Mouse (Mus musculus): ENCODE data around the gene Jsrp1. TPM values are rescaled to one million over a fixed set of nuclear protein-coding genes. Genes with fewer than 3 reads are reported as not detected.

The Jsrp1 gene
- polyA plus RNA-seq, 1 experiment = not detected

- Histone ChIP-seq H3K4me1 (ENCODE audit: control insufficient read depth, insufficient read depth, insufficient read length, low read length) (peaks cover 15% of the 10 kb centered on the region), H3K36me3 (ENCODE audit: control insufficient read depth, insufficient read depth, low read length) (no peaks in the 10 kb centered on the region), H3K4me3 (ENCODE audit: low read depth, low read length) (no peak overlapping the region), H3K27ac (ENCODE audit: insufficient read depth, low read depth, low read length) (no peak overlapping the region), H3K27me3 (ENCODE audit: control insufficient read depth, insufficient read depth, low read length) (peaks cover 16% of the 10 kb centered on the region)
- WGBS = 11% methylated on average over 20 of the region's 20 CpGs
- TF ChIP-seq CTCF (IDR thresholded peaks at IDR 0.05; ENCODE audit: extremely low read depth, insufficient read length, insufficient replicate concordance, low read depth, low read length) = no peak
- no peak for TF ChIP-seq POLR2A (IDR thresholded peaks at IDR 0.05; ENCODE audit: low read depth, low read length)
Measured at GRCm38 (mm10) chr10:80810084-80810483, 3.2 kb downstream of the Jsrp1 start.

- H3K4me1 ChIP-seq (ENCODE audit: control insufficient read depth, insufficient read depth, insufficient read length, low read length) = peaks cover 15% of the 10 kb centered on the region
- peaks cover 16% of the 10 kb centered on the region for H3K27me3 ChIP-seq (ENCODE audit: control insufficient read depth, insufficient read depth, low read length)
- 17% methylated on average over 18 of the region's 18 CpGs for WGBS
- peaks cover 9% of the 10 kb centered on the region for H3K36me3 ChIP-seq (ENCODE audit: control insufficient read depth, insufficient read depth, low read length)
- TF ChIP-seq CTCF (IDR thresholded peaks at IDR 0.05; ENCODE audit: extremely low read depth, insufficient read length, insufficient replicate concordance, low read depth, low read length) = no peak
- no peak for TF ChIP-seq POLR2A (IDR thresholded peaks at IDR 0.05; ENCODE audit: low read depth, low read length)
- no peak overlapping the region for H3K4me3 ChIP-seq (ENCODE audit: low read depth, low read length)
- no peak overlapping the region for H3K27ac ChIP-seq (ENCODE audit: insufficient read depth, low read depth, low read length)
Measured at GRCm38 (mm10) chr10:80808985-80809632, 4.2 kb downstream of the Jsrp1 start.

GRCm38 (mm10) chr10:80808099-80808984, 5.0 kb downstream of the Jsrp1 start:
- Histone ChIP-seq H3K27me3 (ENCODE audit: control insufficient read depth, insufficient read depth, low read length) (peaks cover 16% of the 10 kb centered on the region), H3K4me3 (ENCODE audit: low read depth, low read length) (no peak overlapping the region), H3K36me3 (ENCODE audit: control insufficient read depth, insufficient read depth, low read length) (peaks cover 16% of the 10 kb centered on the region), H3K27ac (ENCODE audit: insufficient read depth, low read depth, low read length) (no peak overlapping the region), H3K4me1 (ENCODE audit: control insufficient read depth, insufficient read depth, insufficient read length, low read length) (peaks cover 15% of the 10 kb centered on the region)
- TF ChIP-seq CTCF (IDR thresholded peaks at IDR 0.05; ENCODE audit: extremely low read depth, insufficient read length, insufficient replicate concordance, low read depth, low read length) (no peak), POLR2A (IDR thresholded peaks at IDR 0.05; ENCODE audit: low read depth, low read length) (no peak)
- 24% methylated on average over 40 of the region's 40 CpGs for WGBS

GRCm38 (mm10) chr10:80807057-80807627, 6.2 kb downstream of the Jsrp1 start:
- H3K27ac ChIP-seq (ENCODE audit: insufficient read depth, low read depth, low read length) = no peak overlapping the region
- peak overlapping the region; percentile 53 for H3K4me3 ChIP-seq (ENCODE audit: low read depth, low read length)
- peaks cover 15% of the 10 kb centered on the region for H3K4me1 ChIP-seq (ENCODE audit: control insufficient read depth, insufficient read depth, insufficient read length, low read length)
- no peak for TF ChIP-seq CTCF (IDR thresholded peaks at IDR 0.05; ENCODE audit: extremely low read depth, insufficient read length, insufficient replicate concordance, low read depth, low read length)
- TF ChIP-seq POLR2A (IDR thresholded peaks at IDR 0.05; ENCODE audit: low read depth, low read length) = no peak
- peaks cover 27% of the 10 kb centered on the region for H3K36me3 ChIP-seq (ENCODE audit: control insufficient read depth, insufficient read depth, low read length)
- peaks cover 16% of the 10 kb centered on the region for H3K27me3 ChIP-seq (ENCODE audit: control insufficient read depth, insufficient read depth, low read length)
- WGBS = 3% methylated on average over 58 of the region's 58 CpGs

- Histone ChIP-seq H3K27ac (ENCODE audit: insufficient read depth, low read depth, low read length) (no peak overlapping the region), H3K36me3 (ENCODE audit: control insufficient read depth, insufficient read depth, low read length) (peaks cover 33% of the 10 kb centered on the region), H3K4me3 (ENCODE audit: low read depth, low read length) (peak overlapping the region; percentile 53), H3K27me3 (ENCODE audit: control insufficient read depth, insufficient read depth, low read length) (peaks cover 16% of the 10 kb centered on the region), H3K4me1 (ENCODE audit: control insufficient read depth, insufficient read depth, insufficient read length, low read length) (peaks cover 15% of the 10 kb centered on the region)
- 70% methylated on average over 34 of the region's 34 CpGs for WGBS
- TF ChIP-seq CTCF (IDR thresholded peaks at IDR 0.05; ENCODE audit: extremely low read depth, insufficient read length, insufficient replicate concordance, low read depth, low read length) = no peak
- TF ChIP-seq POLR2A (IDR thresholded peaks at IDR 0.05; ENCODE audit: low read depth, low read length) = no peak
Measured at GRCm38 (mm10) chr10:80806341-80807056, 6.8 kb downstream of the Jsrp1 start.

- peaks cover 16% of the 10 kb centered on the region for H3K27me3 ChIP-seq (ENCODE audit: control insufficient read depth, insufficient read depth, low read length)
- H3K36me3 ChIP-seq (ENCODE audit: control insufficient read depth, insufficient read depth, low read length) = peaks cover 37% of the 10 kb centered on the region
- no peak overlapping the region for H3K27ac ChIP-seq (ENCODE audit: insufficient read depth, low read depth, low read length)
- H3K4me1 ChIP-seq (ENCODE audit: control insufficient read depth, insufficient read depth, insufficient read length, low read length) = peaks cover 15% of the 10 kb centered on the region
- WGBS = 17% methylated on average over 3 of the region's 3 CpGs
- TF ChIP-seq CTCF (IDR thresholded peaks at IDR 0.05; ENCODE audit: extremely low read depth, insufficient read length, insufficient replicate concordance, low read depth, low read length) (peak; percentile 70; the same call in 1 of the 2 replicates), POLR2A (IDR thresholded peaks at IDR 0.05; ENCODE audit: low read depth, low read length) (no peak)
- no peak overlapping the region for H3K4me3 ChIP-seq (ENCODE audit: low read depth, low read length)
Measured at GRCm38 (mm10) chr10:80805925-80806324, 7.4 kb downstream of the Jsrp1 start.
